Mouse (Mus musculus) telencephalon, adult 2 months (tissue): ENCODE data around the gene Gckr.

ENCODE experiments used
- DNase-seq: peaks from one replicate; pipeline ENCODE4 v3.0.0-alpha.2; 2011; ENCODE audit warnings: low read depth, low spot score

Gckr gene

DNA sequence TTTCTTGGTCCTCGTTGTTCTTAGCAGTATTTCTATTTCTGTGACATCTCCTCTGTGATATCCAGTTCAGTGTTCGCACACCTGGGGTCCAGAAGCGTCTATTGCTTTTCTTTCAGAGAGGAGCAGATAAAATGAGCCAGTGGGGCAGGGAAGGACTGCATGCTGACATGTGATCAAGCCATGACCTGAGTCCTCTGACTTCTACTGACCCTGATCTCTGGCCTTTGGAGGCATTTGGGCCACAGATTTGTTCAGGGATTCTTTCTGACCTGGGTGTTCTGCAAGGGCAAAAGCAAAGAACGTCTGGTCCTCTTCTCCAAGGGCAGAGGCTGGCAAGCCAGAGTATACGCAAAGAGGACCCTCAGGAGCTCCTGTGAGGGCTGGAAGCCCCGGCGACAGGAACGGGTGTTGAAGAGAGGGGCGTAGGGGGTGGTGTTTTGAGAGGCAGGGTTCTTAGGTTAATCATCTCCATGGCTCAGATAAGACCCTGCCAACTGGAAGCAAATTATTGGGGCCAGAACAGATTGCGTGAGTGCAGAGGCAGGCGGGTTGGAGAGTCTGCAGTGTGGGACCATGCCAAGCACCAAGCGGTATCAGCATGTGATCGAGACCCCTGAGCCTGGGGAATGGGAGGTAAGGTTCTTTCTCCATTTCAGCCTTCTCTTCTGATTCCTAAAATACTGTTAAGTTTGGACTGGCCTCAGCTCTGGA lies at the start of gene Gckr:
Gckr (plus strand) TSS at position 397 of the 711 bp plus-strand sequence.
- DNase-seq, result no peak

DNA sequence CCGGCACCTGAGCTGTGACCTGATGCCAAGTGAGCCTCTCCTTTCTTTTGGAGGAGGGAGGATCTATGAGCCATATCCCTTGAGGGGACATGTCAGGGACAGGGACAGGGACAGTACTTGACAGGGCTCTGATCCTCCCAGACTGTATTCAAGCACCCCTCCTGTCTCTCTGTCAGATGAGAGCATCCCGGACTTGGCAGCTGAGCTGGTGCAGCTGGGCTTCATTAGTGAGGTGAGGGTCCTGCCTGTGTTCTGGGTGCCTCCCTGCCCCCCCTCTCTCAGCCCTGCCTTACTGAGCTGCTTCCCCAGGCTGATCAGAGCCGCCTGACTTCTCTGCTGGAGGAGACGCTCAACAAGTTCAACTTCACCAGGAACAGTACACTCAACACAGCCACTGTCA lies 46.5 kb upstream of the Gckr start:
- no peak for DNase-seq

DNA sequence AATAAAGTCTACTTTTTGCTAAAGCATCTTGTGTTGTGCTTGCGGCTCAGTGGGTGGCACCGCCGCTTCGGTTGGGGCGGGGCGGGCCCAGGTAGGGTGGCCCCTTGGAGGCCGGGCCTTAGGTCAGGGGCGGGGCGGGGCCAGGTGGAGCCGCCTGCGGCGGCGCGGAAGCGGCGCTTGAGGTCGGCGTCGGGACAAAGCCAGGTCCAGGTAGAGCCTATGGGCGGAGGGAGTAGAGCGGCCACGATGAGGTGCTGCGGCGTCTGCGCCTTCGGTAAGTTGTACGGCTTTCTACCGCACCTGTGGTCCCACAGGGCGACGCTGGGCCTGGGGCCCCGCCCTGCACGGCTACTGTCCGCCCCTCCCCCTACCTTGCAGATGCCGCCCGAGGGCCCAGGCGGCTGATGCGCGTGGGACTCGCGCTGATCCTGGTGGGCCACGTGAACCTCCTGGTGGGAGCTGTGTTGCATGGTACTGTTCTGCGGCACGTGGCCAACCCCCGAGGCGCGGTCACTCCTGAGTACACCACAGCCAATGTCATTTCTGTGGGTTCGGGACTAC lies 45.6 kb upstream of the Gckr start, which contains the start of gene Krtcap3:
Krtcap3 (plus strand) TSS at position 151 of the 561 bp plus-strand sequence.
- no peak for DNase-seq

DNA sequence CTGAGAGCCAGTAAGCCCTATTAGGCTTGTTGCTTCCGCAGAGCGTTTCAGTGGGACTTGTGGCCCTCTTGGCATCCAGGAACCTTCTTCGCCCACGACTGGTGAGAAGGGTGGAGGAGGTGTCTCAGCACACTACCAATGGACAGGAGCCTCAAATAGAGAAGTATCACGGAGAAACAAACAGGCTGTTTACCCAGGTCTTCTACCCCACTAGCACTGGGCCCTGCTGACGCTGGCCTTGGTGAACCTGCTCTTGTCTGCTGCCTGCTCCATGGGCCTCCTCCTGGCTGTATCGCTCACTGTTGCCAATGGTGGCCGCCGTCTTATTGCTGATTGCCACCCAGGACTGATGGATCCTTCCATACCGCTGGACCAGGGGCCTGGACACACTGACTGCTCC lies 45.1 kb upstream of the Gckr start:
- DNase-seq, result no peak

DNA sequence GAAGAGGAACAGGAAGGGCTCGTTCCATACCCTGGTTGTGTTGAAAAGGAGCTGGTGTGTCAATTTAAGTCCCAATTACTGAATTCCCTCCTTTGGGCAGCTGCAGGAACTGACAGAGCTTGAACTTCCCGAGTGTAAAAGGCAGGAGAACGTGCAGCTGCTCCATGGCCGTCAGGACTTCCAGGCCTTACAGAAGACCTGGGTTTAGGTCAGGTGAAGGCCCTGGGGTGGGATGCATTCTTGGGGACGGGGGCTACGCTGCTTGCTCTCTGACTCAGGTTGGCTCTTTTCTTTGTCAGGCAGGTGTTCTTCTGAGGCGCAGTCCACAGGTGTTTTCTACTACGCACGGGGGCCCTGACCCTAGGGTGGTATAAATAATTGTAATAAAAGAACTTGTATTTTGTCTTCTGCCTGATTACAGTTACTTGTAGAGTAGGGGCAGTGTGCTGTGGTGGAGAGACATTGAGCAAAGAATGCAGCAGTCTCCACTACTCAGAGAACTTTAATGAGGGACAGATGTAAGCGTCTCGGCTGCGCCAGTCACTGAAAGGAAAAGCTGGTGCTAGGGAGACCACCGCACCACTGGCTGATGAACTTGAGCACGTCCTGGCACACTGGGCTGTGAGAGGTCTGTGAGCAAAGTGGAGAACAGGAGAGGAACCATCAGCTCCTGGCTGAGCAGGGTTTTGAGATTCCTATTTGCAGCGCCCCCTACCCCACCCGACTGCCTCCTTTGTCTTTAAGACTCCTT lies 44.3 kb upstream of the Gckr start:
- no peak for DNase-seq

DNA sequence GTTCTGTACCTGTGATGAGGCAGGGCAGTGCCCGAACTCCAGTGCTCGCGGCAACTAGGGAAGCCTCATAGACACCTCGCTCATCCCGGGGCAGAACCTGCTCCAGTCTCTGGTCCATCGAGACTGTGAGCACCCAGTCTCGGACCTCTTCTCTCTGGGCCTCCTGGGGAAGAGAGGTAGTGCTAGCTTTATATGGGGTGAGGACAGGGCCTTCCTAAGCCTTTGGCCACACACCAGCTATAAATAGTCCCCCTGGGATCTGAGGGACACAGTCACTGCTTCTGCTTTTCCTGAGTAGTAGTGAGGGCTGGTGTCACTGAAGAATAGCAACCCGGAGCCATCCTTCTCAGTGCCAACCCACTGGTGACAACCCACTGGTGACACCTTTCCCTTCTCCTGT lies 43.4 kb upstream of the Gckr start:
- DNase-seq, result no peak

DNA sequence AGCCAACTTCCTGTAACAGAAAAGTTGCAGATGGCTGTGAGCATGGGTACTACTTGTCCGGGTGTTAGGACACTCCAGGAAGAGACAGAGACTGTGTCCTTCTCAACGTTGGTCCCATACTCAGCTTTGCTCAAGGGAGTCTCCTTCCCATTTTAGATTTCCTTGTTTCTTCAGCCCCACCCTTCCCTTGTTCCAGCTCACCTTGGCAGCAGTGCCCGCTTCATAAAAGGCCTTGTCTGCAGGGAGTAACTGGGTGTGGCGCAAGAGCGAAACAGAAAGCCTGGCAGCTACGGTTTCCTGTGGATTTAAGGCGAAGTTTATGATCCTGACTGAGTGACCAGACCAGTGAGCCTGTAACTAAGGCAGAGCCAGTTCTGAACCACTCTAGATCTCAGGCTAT lies 42.8 kb upstream of the Gckr start:
- DNase-seq, result no peak

DNA sequence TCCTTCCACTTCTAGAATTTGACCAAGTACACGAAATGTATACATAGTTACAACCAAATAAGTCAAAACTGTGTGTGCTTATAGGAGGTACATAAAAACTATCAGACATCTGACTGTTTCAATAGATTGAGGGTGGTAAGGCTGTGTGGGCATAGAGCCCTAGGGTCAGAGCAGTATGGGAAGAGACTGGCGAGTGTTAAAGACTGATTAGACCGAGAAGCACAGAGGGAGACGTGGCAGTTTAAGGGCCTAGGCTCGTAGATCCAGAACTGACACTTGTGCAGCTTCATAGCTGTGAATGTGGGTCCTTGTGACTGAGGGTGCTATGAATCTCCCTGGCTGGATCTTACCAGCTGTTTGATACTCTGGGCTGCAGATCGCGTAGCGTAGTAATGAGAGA lies 42.3 kb upstream of the Gckr start:
- DNase-seq, result no peak

DNA sequence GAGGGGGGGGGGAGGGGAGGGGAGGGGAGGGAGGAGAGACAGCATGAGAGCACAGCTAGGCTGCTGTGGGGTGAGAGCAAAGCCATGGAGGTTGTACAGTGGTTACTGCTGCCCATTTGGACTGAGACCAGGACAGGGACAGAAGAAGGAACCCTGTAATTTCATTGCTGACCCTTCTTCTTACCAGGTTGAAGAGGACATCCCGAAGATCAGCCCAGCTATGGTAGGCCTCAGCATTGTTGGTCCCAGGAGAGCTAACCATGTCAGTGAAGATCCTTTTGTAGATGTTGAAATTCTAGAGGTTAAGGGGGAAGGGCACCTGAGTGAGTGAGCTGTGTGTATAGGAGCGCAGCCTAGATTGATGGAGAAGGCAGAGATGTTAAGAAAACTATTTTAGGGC lies 41.9 kb upstream of the Gckr start:
- DNase-seq, result no peak

DNA sequence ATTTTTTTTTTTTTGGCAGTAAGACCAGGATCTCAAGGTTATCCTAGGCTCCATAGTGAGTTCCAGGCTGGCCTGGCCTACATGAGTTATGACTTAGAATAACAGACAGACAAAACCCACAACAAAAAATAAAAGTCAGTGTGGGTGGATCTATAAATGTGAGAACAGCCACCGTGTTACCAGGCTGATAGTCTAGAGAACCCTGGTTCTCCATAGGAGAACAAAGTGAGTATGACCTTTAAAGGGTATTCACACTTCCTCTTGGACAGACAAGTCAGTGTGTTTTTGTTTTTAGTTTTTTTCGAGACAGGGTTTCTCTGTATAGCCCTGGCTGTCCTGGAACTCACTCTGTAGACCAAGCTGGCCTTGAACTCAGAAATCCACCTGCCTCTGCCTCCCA lies 41.3 kb upstream of the Gckr start:
- DNase-seq, result no peak

DNA sequence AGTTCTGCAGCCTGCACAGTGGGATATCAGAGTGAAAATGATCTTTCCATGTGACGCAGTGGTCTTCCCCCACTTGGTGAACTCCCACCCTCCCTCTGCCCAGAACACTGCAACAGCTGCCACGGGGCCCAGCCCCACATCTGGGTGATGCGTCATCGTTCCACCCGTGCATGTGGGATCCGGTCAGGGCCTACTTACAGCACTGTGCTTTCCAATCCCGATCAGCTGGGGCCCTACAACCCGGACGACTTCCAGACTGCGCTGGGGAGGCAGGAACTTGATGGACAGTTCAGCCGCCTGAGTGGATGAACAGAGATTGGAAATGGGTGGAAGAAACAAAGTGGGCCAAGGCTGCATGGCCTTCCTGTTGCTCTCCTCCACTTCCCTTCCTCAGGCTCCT lies 39.6 kb upstream of the Gckr start:
- DNase-seq, result no peak

DNA sequence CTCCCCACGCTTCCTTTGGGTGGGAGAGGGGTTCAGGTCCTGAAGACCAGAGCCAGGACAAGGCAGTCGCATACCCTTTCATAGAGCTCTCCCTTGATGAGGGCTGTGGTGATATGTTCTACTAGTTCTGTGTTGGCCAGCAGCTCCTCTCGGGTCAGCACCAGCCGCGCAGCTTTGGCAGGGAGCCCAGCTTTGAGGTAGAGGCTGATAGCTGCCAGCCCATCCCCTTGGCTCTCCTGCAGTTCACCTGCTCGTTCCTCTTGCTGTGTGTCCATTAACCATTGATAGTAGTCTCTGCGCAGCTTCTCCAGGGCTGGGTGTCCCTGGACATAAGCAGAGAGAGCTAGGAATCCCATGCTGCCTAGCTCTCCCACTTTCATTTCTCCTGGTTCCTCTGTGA lies 31.1 kb upstream of the Gckr start:
- no peak for DNase-seq

DNA sequence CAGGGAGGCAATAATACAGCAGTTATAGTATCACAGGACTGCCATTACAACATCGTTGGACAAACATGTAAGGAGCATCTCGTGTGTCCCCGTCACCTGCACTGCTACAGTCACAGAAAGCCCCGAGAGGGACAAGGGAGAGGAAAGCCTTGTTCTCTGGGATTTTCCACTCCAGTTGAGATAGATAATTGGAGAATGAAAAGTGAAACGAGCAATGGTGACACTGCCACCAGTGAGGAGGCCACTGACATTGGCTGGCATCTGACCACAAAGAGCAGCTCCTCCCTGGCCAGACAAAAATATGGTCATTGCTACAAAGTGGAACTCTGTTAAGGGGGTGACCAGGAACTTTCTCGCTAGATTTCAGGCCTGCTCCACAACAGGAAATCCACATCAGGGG lies 29.6 kb upstream of the Gckr start:
- DNase-seq, result no peak

DNA sequence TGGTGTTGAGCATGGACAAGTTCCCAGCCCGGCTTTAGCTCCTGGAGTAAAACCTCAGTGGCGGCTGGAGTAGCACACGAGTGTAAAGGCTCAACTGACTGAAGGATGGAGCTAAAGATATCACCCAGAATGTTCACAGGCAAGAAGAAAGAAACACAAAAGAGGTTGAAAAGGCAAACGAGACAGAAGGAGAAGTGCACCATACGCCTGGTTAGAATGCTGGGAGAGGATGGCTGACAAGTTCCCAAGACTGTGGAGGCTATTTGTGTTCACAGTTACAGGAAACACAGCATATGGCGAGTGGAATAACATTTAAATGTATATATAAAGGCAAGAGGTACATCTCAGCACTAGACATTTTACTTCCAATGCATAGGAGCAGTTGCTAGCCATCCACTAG lies 24.2 kb upstream of the Gckr start:
- peak; percentile 68 for DNase-seq

DNA sequence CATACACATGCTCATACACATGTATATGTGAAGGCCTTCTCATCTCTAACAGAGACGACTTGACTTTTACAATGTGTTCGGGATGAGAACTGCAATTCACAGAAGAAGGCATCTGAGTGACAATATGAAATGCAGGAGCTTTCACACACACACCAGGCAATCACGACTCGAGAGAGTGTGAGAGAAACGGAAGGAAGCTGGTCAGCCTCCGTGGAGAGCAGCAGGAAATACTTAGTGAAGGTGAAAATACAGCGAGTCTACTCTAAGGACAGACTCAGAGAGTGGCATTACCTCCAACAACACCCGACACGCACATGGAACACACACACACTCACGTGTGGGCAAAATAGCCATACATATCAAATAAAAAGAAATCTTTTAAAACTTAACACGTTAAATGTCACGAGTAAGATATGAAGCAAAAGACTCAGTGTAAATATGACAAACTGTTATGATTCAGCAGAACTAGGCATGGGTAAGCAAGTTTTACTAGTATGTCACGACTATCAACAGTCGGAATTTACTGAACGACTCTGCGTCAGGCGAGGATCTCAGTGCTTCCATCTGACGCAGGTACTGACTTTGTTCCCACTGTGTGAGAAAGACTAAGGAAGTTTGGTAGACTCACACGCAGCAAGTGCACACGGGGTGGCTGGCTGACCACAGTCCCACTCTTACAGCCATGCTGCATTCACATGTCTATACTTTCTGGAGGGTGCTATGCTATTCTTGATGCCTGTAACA lies 17.8 kb upstream of the Gckr start:
- no peak for DNase-seq

DNA sequence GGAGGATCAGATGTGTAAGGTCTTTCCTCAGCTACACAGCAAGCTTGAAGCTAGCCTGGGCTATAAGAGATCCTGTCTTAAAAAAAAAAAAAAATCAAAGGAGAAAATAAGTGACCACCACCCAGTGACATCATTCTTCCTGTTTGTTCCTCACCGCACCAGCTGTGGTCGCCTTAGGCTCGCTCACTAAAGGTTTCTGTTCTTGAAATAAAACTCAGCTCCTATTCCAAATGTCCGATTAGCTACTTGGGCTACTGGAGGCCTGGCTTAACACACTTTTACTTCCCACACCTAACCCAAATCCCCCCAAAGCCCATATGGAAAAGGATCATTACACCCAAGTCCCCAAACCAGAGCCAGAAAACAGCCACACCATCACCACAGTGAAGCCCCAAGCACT lies 9.0 kb upstream of the Gckr start:
- no peak for DNase-seq

DNA sequence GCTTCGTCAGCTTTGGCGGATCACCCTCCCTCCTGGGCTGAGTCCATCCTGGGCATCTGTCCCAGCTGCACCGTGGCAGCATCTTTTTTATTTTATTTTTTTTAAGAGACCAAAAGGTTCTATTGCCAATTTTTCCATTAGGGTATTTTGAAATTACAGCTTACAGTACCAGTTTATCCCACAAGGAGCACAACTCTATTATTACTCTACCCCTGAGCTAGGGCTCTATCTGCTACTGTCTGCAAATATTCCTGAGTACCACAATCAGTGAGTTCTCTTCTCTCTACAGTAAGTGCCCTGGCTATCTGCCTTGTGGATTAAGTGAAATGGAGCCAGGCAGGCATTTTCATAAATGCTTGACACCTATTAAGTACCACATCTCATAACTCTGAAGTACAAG lies 8.6 kb upstream of the Gckr start:
- no peak for DNase-seq

DNA sequence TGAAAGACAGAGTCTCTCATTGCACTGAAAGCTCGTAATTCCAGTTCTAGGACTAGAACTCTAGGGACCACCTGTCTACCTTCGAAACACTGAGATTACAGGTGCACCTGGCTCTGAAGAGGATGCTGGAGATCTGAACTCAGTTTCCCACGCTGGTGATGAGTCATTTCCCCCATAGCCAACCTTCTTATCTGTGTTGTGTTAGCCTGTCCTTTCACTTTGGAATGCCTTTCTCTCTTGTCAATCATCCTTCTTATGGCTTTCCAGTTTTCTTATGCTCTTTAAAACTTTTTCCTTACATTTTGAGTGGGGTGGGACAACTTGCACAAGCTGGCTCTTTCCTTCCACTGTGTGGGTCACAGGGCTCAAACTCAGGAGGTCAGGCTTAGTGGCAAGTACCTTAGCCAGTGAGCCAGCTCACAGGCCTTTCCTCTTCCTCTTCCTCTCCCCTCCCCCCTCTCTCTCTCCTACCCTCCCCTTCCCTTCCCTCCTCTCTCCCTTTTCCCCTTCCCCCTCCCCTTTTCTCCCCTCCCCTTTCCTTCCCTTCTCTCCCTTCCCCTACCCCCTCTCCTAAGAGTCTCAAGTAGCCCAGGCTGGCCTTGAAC lies 7.5 kb upstream of the Gckr start:
- no peak for DNase-seq

DNA sequence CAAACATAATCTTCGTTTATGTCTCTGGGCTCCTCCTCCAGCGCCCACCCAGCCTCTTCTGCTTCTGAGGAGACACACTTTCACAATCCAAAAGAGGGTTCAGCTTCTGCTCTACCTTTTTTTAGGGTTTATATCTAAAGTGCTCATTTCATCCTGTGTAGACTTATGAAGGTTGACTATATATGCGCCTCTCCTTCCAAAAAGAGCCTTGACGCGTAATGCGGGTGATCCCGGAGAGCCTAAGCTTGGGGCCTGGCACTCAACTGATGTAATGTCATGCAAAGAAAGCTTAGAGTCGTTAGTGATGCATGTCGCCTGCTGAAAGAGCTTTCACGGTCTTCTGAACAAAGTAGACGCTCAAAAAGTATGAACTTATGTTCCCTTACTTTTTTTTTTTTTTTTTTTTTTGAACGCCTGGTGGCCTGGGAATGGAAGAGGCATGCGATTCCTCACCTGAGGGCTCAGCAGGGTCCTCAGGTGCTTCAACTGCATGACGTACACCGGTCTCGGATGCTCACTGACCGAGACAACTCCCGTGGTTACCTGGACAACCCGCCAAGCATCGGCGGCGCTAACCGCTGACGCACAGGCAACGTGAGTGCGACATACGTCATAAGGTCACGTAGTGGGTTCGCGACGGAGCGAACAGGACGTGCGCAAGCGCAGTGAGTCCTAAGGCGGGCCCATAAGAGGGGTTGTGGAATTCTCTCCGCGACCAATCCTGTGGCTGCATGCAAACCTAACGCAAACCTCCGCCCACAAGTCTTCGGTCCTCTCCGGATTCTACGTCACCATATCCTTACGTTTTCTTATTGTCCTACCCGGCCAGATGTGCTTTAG lies 6.5 kb upstream of the Gckr start, which contains the start of gene Ift172:
Ift172 (minus strand) TSS at position 596 of the 840 bp plus-strand sequence.
- DNase-seq, result peak; percentile 98

DNA sequence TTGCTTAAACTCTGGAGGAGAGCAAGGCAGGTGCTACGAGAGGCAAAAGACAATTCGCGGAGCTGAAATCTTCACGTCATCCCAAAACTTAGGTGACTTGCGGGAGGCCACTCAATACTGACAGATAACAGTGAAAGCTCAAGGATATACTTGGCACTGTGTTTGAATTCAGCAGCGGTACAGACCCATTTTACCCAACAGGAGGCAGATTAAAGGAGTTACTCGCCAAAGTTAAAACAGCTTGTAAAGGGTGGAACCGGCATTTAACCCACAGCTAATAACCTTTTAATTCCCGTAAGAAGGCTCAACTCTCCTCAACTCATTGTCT lies 5.9 kb upstream of the Gckr start:
- no peak for DNase-seq

DNA sequence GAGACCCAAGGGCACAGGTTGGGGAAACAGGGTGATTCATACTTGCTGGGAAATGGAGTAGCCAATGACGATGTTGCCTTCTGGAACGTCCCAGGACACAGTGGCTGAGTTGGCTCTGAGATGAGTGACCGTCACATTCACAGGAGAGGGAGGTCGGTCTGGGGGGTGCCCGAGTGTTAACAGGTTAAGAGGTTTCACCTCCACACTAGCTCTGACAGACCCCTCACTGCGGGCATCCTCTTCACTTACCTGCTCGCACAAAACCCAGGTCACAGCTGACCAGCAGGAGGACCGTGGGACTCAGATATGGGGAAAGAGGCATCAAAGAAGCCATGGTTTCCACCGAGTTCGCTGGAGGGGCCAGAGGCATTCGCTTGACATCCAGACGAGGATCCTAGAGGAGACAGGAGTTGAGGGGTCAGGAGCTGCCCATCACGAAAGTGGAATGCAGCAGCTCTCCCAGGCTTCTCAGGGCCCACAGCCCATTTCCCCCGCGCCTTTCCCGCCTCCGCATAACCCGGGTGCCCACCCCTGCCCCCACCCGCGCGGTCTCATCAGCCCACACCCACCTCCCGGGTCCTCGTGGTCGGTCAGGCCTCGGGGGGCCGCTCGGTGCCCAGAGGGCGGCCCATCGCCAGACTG lies 2.2 kb upstream of the Gckr start:
- DNase-seq, result no peak
